Comparison of ENCODE assay signal across 10 mouse cellular contexts in genomic region chr2:105677434-105678105, GRCm38 (mm10). TPM values are rescaled to one million over a fixed set of nuclear protein-coding genes. Genes with fewer than 3 reads are reported as not detected.
DNase-seq lines count a peak whose midpoint lies in the region; ATAC-seq and TF ChIP-seq lines count a peak whose summit lies in the region.
"Had no signal": no experiment of that assay in that cellular context is flagged by ENCODE, and none has a peak within 500 bp of the region (broad histone marks: within the 10 kb centered on the region; RNA-seq: fewer than 3 reads in every experiment).

No protein-coding gene starts in this region.

- no peak overlapping the region for H3K27ac ChIP-seq in heart, postnatal 0 days (ENCODE audit: low read depth)
- peak overlapping the region; percentile 85; the same call in 1 of the 2 replicates for H3K27ac ChIP-seq in hindbrain, embryonic 13.5 days
- no peak overlapping the region for H3K27ac ChIP-seq in neural tube, embryonic 12.5 days
- H3K27ac ChIP-seq: heart, embryonic 15.5 days had no signal

- 5% methylated on average over 11 of the region's 11 CpGs for WGBS in heart, postnatal 0 days
- WGBS in hindbrain, embryonic 13.5 days = 1% methylated on average over 11 of the region's 11 CpGs
- WGBS in neural tube, embryonic 12.5 days = under 1% methylated on average over 11 of the region's 11 CpGs

- H3K9ac ChIP-seq in heart, postnatal 0 days (replicated peaks; ENCODE audit: low read depth, low read length) = no peak overlapping the region
- H3K9ac ChIP-seq in hindbrain, embryonic 13.5 days = peak overlapping the region; percentile 83
- H3K9ac ChIP-seq in neural tube, embryonic 12.5 days = peak overlapping the region; percentile 86
- H3K9ac ChIP-seq: heart, embryonic 15.5 days had no signal

- 0 out of 2 replicates have a peak overlapping the region, but pooled peaks have one; percentile 46 for H3K4me3 ChIP-seq in heart, postnatal 0 days (ENCODE audit: low read depth, low read length)
- H3K4me3 ChIP-seq in hindbrain, embryonic 13.5 days = peak overlapping the region; percentile 51
- H3K4me3 ChIP-seq in neural tube, embryonic 12.5 days = peak overlapping the region; percentile 62

- no peaks in the 10 kb centered on the region for H3K9me3 ChIP-seq in heart, postnatal 0 days (replicated peaks; ENCODE audit: control insufficient read depth, low read length)
- H3K9me3 ChIP-seq in hindbrain, embryonic 13.5 days = no peaks in the 10 kb centered on the region
- H3K9me3 ChIP-seq in neural tube, embryonic 12.5 days = no peaks in the 10 kb centered on the region
- H3K9me3 ChIP-seq: heart, embryonic 15.5 days had no signal

- no peak for TF ChIP-seq CTCF in heart, postnatal 0 days (IDR thresholded peaks at IDR 0.05; ENCODE audit: low read depth)

- no peaks in the 10 kb centered on the region for H3K36me3 ChIP-seq in heart, postnatal 0 days (replicated peaks; ENCODE audit: control insufficient read depth, insufficient read depth, low read length)
- no peaks in the 10 kb centered on the region for H3K36me3 ChIP-seq in hindbrain, embryonic 13.5 days
- no peaks in the 10 kb centered on the region for H3K36me3 ChIP-seq in neural tube, embryonic 12.5 days
- H3K36me3 ChIP-seq: heart, embryonic 15.5 days had no signal

- no peak overlapping the region for H3K4me2 ChIP-seq in heart, postnatal 0 days (ENCODE audit: low read depth, low read length)
- peak overlapping the region; percentile 58 for H3K4me2 ChIP-seq in hindbrain, embryonic 13.5 days
- peak overlapping the region; percentile 72 for H3K4me2 ChIP-seq in neural tube, embryonic 12.5 days (replicated peaks)
- H3K4me2 ChIP-seq: heart, embryonic 15.5 days had no signal

- no peak for TF ChIP-seq EP300 in heart, postnatal 0 days (IDR thresholded peaks at IDR 0.05; ENCODE audit: low read depth)

- ATAC-seq in heart, postnatal 0 days (ENCODE audit: insufficient read depth, low read depth) = no peak
- ATAC-seq in hindbrain, embryonic 13.5 days (ENCODE audit: low FRiP score) = no peak
- ATAC-seq in neural tube, embryonic 12.5 days (ENCODE audit: low FRiP score, low read depth) = no peak
- ATAC-seq: CD4-positive, CD25-positive, alpha-beta regulatory T cell, adult 4 months had no signal

- peaks cover 99% of the 10 kb centered on the region for H3K27me3 ChIP-seq in heart, postnatal 0 days (ENCODE audit: control insufficient read depth, insufficient read depth, low read length)
- peaks cover 86% of the 10 kb centered on the region for H3K27me3 ChIP-seq in hindbrain, embryonic 13.5 days
- peaks cover 56% of the 10 kb centered on the region for H3K27me3 ChIP-seq in neural tube, embryonic 12.5 days (replicated peaks)

- no peak for DNase-seq in heart, postnatal 0 days (ENCODE audit: low spot score)
- no peak for DNase-seq in heart, adult 9 months (ENCODE audit: low spot score in 2 of 2)
- peak; percentile 51 to 70 for DNase-seq in cerebellum, postnatal 25 days
- DNase-seq in frontal cortex, postnatal 10 days (ENCODE audit: low spot score in 2 of 2) = no peak
- no peak for DNase-seq in MN1 (ENCODE audit: low spot score)
- DNase-seq in urinary bladder, postnatal 10 days (ENCODE audit: low spot score) = no peak

- H3K4me1 ChIP-seq in heart, postnatal 0 days (ENCODE audit: control insufficient read depth, insufficient read depth) = peaks cover 20% of the 10 kb centered on the region; the same call in 1 of the 2 replicates
- peaks cover 60% of the 10 kb centered on the region for H3K4me1 ChIP-seq in hindbrain, embryonic 13.5 days (replicated peaks)
- H3K4me1 ChIP-seq in neural tube, embryonic 12.5 days = peaks cover 59% of the 10 kb centered on the region

RNA-seq across cellular contexts. Expression of gene Pax6, which starts 8.9 kb away (rescaled TPM):
- total RNA-seq in heart, postnatal 0 days (2014; rRNA removed; ENCODE audit: low replicate concordance) = not detected in 2 replicates
- polyA plus RNA-seq in heart, postnatal 0 days (2015; fragmentation: Nextera tagmentation; extraction: Ambion mirVana) = 0.05 and 0.15 TPM in 2 replicates
- polyA plus RNA-seq in hindbrain, embryonic 13.5 days (2015; fragmentation: Nextera tagmentation; extraction: Ambion mirVana) = 26.4 and 29.8 TPM in 2 replicates
- polyA plus RNA-seq in neural tube, embryonic 12.5 days (2016; fragmentation: Nextera tagmentation; extraction: Ambion mirVana) = 23.8 and 25.7 TPM in 2 replicates

Comparison
In these comparisons a context has a peak if more than half of its experiments do, and no peak if none do; other contexts are left out.
1. DNase-seq: peak in cerebellum, postnatal 25 days (2 of 2); none in heart, postnatal 0 days (single experiment), heart, adult 9 months (0 of 2), frontal cortex, postnatal 10 days (0 of 2), MN1 (single experiment) and urinary bladder, postnatal 10 days (single experiment).
2. RNA of gene Pax6, which starts 8.9 kb away (polyA plus RNA-seq): 26.4 to 29.8 TPM in hindbrain, embryonic 13.5 days and 23.8 to 25.7 TPM in neural tube, embryonic 12.5 days; 0.05 to 0.15 TPM in heart, postnatal 0 days; every median in the first group is over 10 times any median in the second.
3. Peak in every context shown above with its lines, with median percentiles within 50 percentile points of each other: H3K4me3 ChIP-seq.